Mouse (Mus musculus) left cerebral cortex, postnatal 14 days (tissue): ENCODE results near the gene Grsf1. TPM values are rescaled to one million over a fixed set of nuclear protein-coding genes. Genes with fewer than 3 reads are reported as not detected.

Source experiments
- DNase-seq, 2 experiments: peaks; one replicate each; pipeline ENCODE4 v3.0.0; 2021 to 2022; ENCODE audit warnings: low spot score in 2 of 2, mixed read lengths in 1 of 2
- intact Hi-C: fragments of 180-260 bp; cut with DNase I; formaldehyde crosslinking; loops from one replicate; pipeline ENCODE4 v1.15.1; 2025
- total RNA-seq, 2 experiments: library from RNA; stranded (reverse); gene quantifications; 2 replicates each; pipeline ENCODE4 v1.2.3; 2021

The Grsf1 gene
- total RNA-seq, 2 experiments from 2014 or later: 94.5 to 106 TPM

DNA sequence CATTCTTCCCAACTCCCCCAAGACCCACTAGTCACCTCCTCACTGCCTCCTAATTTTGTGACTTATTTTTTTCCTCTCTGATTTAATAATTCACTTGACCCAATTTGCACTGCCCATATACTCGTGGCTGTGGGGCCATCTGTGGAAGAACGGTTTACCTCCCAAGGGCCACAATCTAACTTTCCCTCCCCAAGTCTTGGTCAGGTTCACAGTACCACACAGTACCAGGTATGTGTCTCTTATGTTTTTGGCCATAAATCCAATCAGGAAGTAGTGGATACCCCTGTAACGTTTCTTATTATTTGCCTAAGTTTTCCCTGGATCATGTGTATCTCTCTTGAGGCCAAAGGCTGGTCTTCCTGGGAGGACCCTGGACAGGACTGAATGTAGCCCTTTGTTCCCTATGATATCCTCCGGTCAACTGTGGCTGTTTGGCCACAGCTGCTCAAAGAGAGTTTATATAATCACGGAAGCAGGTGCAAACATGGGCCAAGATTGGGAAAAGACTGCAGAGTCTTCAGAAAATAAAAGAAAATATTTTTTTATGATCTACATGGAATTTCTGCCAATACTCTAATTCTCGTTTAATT is 15.6 kb upstream of the Grsf1 start:
- no peak for DNase-seq
- intact Hi-C loops: loop anchor here (10.0 kb wide), 1 partner anchor 693 kb away; no protein-coding TSS in a partner anchor

DNA sequence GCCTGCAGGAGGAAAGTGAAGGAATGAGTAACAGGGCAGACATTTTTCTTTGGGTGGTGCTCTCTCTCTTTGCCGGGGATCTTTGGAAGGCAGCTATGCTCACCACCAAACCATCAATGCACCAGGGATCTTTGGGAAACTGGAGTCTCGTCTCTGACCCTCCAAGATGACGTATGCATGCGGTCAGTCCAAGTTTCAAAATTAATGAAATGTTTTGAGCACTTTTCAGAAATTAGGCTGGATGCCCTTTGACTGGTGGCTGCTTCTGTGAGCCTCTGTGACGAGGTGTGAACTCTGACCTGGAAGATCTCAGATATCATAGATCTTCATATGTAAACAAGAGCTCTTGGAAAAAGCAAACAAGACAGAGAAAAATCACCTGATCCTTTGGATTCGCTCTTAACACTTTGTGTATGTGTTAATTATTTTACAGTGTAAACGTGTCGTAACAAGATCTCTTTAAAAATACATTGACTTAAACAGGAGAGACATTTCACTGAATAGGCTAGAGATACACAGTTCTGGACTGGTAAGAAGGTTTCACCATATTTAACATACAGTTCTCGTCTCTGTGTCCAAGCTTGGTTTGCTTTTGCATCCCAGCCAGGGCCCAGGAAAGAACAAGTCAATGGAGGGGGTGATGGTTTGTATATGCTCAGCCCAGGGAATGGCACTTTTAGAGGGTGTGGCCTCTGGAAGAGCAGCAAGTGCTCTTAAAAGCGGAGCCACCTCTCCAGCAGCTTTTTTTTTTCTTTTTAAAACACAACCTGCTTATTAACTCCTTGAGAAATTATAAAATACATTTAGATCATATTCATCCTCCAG is 14.9 kb upstream of the Grsf1 start:
- intact Hi-C loops: loop anchor here (10.0 kb wide), 1 partner anchor 694 kb away; no protein-coding TSS in a partner anchor
- no peak for DNase-seq

DNA sequence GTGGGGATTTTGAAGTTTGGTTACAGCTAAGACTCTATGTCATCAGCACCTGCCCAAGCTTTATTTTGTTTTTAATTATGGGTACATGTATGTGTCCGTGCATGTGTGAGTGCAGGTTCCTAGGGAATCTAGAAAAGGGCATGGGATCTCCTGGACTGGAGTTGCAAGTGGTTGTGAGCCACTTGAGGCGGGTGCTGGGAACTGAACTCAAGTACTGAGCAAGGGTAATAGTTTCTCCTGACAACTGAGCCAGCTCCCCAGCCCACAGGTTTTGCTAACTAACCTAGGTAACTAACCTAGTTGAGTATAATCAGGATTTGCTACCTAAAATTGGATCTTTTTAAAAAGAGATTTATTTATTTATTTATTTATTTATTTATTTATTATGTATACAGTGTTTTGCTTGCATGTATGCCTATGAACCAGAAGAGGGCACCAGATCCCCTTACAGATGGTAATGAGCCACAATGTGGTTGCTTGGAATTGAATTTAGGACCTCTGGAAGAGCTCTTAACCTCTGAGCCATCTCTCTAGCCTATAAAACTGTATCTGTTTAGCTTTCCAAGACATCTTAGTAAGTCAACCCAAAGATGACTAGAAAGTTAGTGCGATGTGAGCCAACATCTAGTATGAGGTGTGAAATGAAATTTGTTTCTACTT is 13.4 kb upstream of the Grsf1 start:
- intact Hi-C loops: no loop called here
- DNase-seq: no peak

DNA sequence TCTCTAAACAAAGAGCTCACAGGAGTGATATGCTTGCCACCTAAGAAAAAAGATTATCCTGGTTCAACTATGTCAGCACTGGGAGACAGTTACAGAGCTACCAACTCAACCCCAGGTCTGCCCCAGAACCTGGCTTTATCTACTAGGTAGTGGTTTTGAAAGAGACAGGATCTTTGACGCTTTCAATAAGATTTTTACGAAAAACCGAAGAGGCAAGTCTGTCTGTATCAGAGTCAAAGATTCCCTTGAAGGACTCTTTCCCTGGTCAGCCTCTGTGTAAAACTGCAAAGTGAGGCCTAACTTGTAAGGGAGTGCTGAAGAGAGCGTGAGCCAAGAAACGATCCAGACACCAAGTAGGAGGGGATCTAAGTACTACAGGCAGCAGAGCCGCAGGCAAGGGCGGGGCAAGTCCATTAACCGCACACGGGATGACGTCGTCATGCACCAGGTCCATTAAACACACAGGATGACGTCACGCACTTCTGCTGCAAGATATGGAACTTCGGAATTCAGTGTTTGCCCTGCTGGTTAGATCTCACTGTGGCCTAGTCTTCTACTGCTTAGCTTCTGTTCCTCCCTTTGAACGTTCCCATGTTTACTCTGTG is 12.7 kb upstream of the Grsf1 start:
- intact Hi-C loops: no loop called here
- DNase-seq: no peak

DNA sequence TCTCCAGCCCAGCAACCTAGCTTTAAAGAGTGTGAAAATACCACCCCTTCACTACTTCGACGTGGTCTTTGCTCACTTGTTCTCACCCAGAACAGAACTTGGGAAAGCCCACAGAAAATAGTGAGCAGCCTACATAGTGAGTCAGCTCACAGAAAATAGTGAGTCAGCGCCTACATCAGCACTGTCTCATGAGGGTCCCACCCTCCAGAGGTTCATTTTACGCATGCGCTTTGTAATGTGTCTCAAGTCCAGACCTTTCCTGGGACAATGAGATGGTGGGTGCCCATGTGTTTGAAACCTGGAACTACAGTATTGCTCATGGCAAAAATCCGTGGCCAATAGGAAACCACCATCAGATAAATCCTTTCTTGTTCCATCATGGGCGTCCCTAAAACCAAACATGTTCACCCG is 12.0 kb upstream of the Grsf1 start:
- DNase-seq: no peak

DNA sequence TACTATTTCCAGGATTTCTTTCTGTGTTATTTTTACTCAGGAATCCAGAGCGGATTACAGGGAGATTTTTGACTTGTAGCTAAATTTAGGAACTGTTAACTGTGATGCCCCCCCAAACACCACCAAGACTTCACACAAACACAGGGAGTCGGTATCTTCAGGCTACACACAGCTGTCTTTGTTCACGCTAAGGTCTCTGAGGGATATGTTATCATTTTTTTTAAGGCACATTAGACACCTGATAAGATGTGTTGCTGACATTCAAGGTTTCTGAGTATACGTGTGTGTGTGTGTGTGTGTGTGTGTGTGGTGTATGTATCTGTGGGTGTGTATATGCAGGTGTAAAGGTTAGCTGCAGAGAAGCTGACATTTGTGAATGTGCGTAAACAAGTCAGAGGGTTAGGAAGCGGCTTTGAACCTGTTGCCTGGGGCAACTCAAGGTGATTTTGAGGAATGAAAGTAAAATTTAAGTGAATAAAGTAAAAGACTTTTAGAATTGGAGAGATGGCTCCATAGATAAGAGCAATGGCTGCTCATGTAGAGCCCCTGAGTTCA is 9.9 kb upstream of the Grsf1 start:
- DNase-seq: no peak
- intact Hi-C loops: no loop called here

More for the DNA sequence above, 12.0 kb upstream of the Grsf1 start:
- intact Hi-C loops: no loop called here

DNA sequence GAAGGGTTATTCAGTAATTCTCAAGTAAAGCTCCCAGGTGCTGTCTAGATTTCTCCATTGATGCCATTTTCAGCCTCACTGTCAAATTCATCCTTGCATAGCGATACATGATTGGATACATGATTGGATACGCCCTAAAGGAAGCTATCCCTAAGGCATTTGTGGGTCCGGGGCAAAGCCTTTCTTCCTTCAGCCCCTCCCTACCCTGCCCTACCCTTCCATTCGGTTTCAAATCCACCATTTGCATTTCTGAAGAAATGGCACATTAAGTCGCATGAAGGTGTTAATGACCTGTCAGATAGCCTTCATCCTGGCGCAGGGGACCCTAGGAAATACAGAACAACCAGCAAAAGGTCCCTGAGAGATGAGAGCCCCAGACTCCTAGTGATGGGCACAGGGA is 9.3 kb upstream of the Grsf1 start:
- intact Hi-C loops: no loop called here
- no peak for DNase-seq

DNA sequence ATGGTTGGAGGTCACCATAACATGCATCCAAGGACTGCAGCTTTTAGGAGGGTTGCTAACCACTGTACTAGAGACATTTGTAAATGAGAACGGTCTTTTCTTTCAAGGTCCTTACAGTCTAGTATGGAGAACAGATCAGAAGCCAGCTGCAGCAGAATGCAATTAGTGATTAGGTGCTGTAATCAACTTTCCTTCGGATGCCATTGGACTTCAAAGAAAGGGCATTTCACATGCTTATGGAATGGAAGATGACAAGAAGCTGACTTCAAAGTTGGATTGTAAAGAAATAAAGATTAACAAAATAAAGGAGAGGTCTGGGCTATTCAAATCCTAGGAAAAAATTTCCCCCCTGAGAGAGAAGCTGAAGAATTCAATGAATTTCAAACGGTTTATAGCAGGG is 8.3 kb upstream of the Grsf1 start:
- intact Hi-C loops: no loop called here
- no peak for DNase-seq

DNA sequence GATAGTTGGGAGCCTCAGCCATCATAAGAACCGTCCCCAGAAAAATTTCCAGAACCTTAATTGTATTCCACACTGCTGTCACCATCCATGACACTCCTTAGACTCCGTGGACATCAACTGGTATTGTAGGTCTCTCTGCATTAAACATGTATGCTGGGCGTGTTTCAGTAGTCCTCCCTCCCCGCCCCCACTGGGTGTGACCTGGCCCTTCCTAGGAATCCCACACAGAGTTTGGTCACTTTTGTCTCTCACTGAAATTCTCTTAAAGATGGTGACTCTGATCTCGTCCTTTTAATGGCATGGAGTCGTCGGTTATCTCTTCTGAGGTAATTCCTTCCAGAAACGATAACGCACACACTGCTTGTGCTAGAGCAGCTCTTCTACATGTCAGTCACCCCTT is 7.7 kb upstream of the Grsf1 start:
- intact Hi-C loops: no loop called here
- no peak for DNase-seq

DNA sequence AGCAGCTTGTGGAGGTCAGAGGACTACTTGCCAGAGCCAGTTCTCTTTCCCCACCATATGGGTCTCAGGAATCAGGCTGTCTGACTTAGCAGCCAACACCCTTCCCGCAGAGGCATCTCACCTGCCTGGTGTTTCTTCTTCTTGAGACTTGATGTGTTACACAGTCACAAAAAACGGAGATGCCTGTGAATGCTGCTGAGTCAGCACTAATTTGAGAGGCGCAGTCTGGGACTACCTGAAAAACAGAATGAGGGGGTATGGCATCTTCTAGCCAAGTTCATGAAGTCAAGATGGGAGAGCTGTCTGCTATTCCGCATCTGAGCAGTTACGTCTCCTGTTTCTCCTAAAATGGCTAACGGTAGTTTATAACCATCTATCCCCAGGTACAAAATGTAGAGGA is 4.6 kb upstream of the Grsf1 start:
- no peak for DNase-seq
- intact Hi-C loops: no loop called here

DNA sequence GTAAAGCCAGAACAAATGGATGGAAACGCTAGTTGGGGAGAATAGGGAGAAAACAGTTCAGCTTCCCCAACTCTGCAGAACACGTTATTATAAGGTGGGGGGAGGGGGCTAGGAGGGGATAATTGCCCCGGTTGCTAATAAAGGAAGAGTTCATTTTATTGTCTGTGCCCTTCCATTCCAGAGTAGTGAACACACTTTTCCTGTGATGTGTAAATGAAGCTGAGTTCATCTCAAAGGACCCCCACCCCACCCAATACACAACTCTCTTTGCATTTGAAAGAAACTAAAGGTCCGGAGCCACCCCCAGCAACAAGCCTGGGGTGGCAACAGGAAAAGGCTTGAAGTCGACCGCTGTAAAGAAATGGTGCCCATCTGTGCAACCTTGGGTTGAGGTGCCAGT is 3.4 kb upstream of the Grsf1 start:
- DNase-seq: no peak
- intact Hi-C loops: loop anchor here (5.0 kb wide), 1 partner anchor 83 kb away; the partner anchor contains the start of gene Dck

DNA sequence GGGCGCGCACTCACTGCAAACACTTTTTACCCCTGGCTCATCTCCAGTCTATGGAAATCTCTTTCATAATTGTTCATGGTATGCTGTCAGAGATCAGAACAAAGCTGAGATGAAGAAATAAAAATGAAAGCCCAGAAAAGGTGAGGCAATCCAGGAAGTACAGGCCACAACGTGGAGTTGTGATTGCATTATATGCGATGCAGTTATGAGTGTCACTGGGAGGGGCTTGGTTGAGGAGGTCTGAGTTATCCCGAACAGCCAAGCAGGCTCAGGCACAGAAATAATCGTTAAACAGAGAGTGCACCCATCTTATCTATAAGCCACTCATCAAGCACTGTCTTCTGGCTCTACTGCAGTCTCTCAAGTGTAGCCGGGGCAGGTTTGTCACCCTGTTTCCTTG is 3.0 kb upstream of the Grsf1 start:
- DNase-seq: no peak
- intact Hi-C loops: loop anchor here (5.0 kb wide), 1 partner anchor 83 kb away; the partner anchor contains the start of gene Dck

DNA sequence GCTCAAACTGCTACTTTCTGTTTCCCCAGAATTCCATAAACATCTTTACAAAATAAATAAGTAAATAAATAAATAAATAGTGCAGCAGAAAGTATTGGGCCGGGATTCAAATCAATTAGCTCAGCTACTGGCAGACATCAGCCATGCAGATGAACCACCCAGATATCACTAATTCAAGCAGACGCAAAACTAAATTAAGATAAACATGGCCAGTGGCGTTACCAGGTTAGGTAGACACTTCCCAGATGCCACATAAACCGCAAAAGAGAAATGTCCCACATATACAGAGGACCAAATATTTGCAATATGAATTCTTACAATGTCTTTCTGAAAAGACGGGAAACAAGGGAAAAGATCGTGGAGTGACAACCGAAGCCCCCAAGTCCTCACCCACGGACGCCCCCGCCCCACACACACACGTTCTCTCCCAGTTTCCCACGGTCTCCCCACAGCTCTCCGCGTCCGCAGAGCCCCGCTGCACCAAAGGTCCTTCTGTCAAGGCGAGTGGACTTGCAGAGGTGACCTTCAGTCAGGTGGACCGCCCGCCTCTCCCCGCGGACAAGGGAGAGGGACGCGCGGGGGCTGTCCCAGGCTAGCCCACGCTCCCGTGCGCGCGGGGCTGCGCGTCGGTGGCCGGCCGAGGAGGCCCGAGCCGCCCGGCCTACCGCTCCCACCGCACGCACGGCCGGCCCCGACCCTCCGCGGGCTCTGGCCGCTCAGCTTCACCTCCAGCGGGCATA is 1.1 kb downstream of the Grsf1 start:
- intact Hi-C loops: loop anchor here (2.0 to 5.0 kb wide), 2 partner anchors 46 to 87 kb away; partner anchors contain the start of genes Dck and Mob1b

DNA sequence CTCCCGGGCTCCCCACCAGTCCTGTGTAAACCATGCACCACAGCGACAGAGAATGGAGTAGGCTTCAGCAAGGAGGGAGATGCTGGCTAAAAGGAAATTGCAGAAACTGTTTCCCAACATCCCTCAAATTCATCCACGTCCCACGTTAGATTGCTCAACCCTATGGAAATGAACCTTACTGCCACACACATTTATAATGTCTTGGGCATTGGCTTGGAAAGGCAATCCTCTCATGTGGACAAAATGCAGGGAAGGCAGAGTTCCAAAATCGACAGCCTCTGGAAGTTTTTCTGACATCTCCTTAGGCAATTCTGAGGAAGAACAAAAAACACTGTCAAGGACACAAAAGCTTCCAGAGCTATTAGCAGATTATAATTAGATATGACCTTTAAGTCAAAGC is 12.1 kb downstream of the Grsf1 start:
- DNase-seq: no peak
- intact Hi-C loops: loop anchor here (5.0 kb wide), 1 partner anchor 37 kb away; no protein-coding TSS in a partner anchor

More for the DNA sequence above, 1.1 kb downstream of the Grsf1 start:
- DNase-seq: peak in 1 of 2 experiments; percentile 26

DNA sequence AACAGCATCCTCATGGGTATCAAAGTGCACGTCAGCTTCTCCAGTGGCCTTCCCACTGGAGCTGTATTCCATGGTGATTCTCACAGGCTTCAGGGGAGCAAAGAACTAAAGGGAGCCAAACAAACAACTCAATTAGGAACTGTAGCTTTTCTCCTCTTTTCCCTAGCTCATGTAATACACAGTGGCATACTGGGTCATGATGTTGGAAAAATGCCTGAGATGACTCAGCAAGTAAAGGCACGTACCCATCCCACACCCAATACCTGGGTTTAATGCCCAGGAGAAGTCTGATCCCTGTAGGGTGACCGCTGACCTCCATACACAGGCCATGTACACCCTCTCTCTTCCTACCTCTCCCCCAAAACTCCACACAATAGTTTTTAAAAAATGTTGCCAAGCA is 12.8 kb downstream of the Grsf1 start:
- no peak for DNase-seq
- intact Hi-C loops: loop anchor here (5.0 kb wide), 1 partner anchor 36 kb away; no protein-coding TSS in a partner anchor

DNA sequence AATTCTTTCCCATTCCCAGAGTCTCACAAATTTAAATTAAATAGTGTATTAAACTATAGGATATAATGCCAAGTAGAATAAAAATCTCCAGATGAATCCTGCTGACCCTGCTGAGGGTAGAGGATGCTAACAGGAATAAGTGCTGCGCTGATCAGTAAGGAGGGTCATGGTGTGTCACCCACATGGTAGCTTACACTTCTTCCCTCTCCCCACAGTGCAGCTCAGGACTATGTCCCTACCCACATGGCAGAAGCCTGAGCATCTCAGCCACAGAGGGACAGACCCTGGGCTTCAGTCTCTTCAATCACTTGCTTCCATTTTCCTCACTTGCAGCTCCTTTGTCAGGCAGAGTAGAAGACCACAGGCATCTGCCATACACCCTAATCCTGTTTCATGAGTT is 18.1 kb downstream of the Grsf1 start:
- no peak for DNase-seq
- intact Hi-C loops: no loop called here

DNA sequence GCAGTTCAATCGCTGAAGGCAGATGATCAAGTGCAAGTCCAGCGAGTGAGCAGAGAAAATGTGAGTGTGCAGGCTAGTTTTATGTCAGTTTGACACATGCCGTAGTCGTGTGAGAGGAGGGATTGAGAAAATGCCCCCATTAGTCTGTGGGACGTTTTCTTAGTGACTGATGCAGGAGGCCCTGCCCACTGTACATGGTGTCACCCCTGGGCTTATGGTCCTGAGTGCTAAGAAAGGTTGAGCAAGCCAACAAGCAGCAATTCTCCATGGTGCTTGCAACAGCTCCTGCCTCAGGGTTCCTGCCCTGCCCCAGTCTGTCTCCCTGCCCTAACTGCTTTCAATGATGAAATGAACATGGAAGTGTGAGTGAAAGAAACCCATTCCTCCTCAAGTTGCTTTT is 23.4 kb downstream of the Grsf1 start:
- intact Hi-C loops: no loop called here
- no peak for DNase-seq

DNA sequence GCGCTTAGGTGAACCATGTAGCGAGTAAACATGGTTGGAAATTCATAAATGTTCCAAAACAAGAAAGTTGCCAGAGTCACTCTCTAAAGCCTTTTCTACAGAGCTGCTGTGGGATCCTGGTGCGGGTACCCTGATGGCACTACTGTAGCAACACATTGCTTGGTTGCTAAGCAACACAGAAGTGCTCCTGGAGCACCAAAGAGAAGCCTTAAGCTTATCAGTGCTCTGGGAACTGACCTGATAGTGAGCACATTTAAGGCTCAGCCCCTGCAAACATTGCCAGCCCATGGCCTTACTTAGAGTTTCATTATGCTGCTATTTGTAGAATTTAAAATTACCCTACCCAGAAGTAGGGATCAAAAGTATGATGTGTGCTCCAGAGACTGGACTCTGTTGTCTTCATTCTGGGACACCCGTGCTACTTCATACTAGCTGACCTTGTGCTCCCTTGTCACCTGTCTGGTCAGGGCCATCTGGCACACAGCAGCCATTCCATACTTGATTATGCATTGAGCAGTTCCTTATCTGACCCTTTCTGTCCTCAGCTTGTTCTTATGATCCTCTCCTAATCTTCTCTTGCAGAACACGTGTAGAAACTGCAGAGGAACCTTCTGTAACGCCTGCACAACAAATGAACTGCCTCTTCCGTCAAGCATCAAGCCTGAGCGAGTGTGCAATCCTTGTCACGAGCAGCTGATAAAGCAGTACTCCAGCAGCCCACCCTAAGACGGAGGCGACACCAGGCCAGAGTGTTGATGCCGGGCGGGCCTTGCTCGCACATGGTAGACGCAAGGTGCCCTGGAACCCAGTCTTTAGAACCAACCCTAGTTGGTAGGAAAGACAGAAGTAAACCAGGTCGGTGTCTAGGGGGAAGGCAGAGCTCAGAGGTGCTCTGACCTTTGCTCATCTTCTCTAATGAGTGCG is 26.5 kb downstream of the Grsf1 start:
- no peak for DNase-seq
- intact Hi-C loops: no loop called here
